10 mouse cellular contexts compared by ENCODE assay signal in the genomic region with DNA sequence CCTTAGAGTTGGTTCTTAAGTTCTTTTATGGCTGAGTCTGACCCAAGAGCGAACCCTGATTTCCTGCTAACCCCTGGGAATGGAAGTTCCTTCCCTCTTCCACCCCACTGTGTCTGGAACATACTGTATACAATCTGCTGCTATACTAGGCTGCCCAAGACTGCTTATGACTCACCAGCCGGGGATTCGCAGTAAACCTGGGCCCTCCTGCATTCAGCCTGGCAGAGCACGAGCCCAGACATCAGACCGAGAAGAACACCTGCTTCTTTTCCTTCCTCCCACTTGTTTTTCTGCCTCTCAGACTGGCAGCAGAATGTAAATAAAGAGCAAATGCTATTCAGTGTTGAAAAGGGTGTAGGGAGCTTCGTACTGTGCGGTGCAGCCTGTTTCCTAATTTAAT. TPM values are rescaled to one million over a fixed set of nuclear protein-coding genes. Genes with fewer than 3 reads are reported as not detected.
DNase-seq lines count a peak whose midpoint lies in the region; ATAC-seq and TF ChIP-seq lines count a peak whose summit lies in the region.
"Had no signal": no experiment of that assay in that cellular context is flagged by ENCODE, and none has a peak within 500 bp of the region (broad histone marks: within the 10 kb centered on the region; RNA-seq: fewer than 3 reads in every experiment).

No protein-coding gene starts in this region.

- H3K27ac ChIP-seq in kidney, embryonic 16.5 days (ENCODE audit: low read length) = peak overlapping the region; percentile 36
- peak overlapping the region; percentile 6; the same call in 1 of the 2 replicates for H3K27ac ChIP-seq in intestine, embryonic 15.5 days
- no peak overlapping the region for H3K27ac ChIP-seq in stomach, postnatal 0 days (replicated peaks)
- H3K27ac ChIP-seq: liver, embryonic 13.5 days had no signal

- no peaks in the 10 kb centered on the region for H3K36me3 ChIP-seq in kidney, embryonic 16.5 days (ENCODE audit: insufficient read depth, low read length)
- H3K36me3 ChIP-seq in intestine, embryonic 15.5 days = no peaks in the 10 kb centered on the region
- H3K36me3 ChIP-seq in stomach, postnatal 0 days (ENCODE audit: control insufficient read depth, insufficient read depth, low read length) = no peaks in the 10 kb centered on the region
- H3K36me3 ChIP-seq: liver, embryonic 13.5 days had no signal

- no peak overlapping the region for H3K9ac ChIP-seq in kidney, embryonic 16.5 days (replicated peaks; ENCODE audit: low read length)
- no peak overlapping the region for H3K9ac ChIP-seq in intestine, embryonic 15.5 days
- no peak overlapping the region for H3K9ac ChIP-seq in stomach, postnatal 0 days (ENCODE audit: low read length)
- H3K9ac ChIP-seq: liver, embryonic 13.5 days had no signal

- peaks cover 22% of the 10 kb centered on the region for H3K4me1 ChIP-seq in kidney, embryonic 16.5 days (ENCODE audit: insufficient read depth, low read length)
- peaks cover 13% of the 10 kb centered on the region; the same call in 1 of the 2 replicates for H3K4me1 ChIP-seq in intestine, embryonic 15.5 days (replicated peaks)
- H3K4me1 ChIP-seq in stomach, postnatal 0 days (replicated peaks; ENCODE audit: control insufficient read depth, insufficient read depth) = peaks cover 6% of the 10 kb centered on the region; the same call in 1 of the 2 replicates
- H3K4me1 ChIP-seq: liver, embryonic 13.5 days had no signal

- H3K4me2 ChIP-seq in kidney, embryonic 16.5 days (replicated peaks; ENCODE audit: low read depth, low read length) = no peak overlapping the region
- no peak overlapping the region for H3K4me2 ChIP-seq in intestine, embryonic 15.5 days (replicated peaks)
- no peak overlapping the region for H3K4me2 ChIP-seq in stomach, postnatal 0 days (replicated peaks; ENCODE audit: low read depth)
- H3K4me2 ChIP-seq: liver, embryonic 13.5 days had no signal

- no peak for TF ChIP-seq CTCF in stomach, postnatal 0 days (IDR thresholded peaks at IDR 0.05; ENCODE audit: low read depth)

- DNase-seq in kidney, postnatal 36 days = no peak
- peak; percentile 54 for DNase-seq in T-cell, adult 2 months (ENCODE audit: low spot score)
- DNase-seq in stomach, postnatal 0 days (ENCODE audit: low spot score) = peak; percentile 37
- DNase-seq in MN1 (ENCODE audit: low spot score) = no peak
- no peak for DNase-seq in spleen, postnatal 4 days (ENCODE audit: low spot score in 2 of 2)
- DNase-seq in gastrocnemius, adult 18-20 months (ENCODE audit: low spot score) = no peak
- DNase-seq: liver, embryonic 13.5 days had no signal

- H3K4me3 ChIP-seq in kidney, embryonic 16.5 days (ENCODE audit: low read length) = no peak overlapping the region
- no peak overlapping the region for H3K4me3 ChIP-seq in intestine, embryonic 15.5 days (replicated peaks)
- no peak overlapping the region for H3K4me3 ChIP-seq in stomach, postnatal 0 days (ENCODE audit: low read depth, low read length)
- H3K4me3 ChIP-seq: liver, embryonic 13.5 days had no signal

- no peaks in the 10 kb centered on the region for H3K27me3 ChIP-seq in kidney, embryonic 16.5 days (ENCODE audit: insufficient read depth, low read length)
- no peaks in the 10 kb centered on the region for H3K27me3 ChIP-seq in intestine, embryonic 15.5 days (replicated peaks)
- no peaks in the 10 kb centered on the region for H3K27me3 ChIP-seq in stomach, postnatal 0 days (ENCODE audit: control insufficient read depth, insufficient read depth, low read length)

- H3K9me3 ChIP-seq in kidney, embryonic 16.5 days (ENCODE audit: low read length) = no peaks in the 10 kb centered on the region
- no peaks in the 10 kb centered on the region for H3K9me3 ChIP-seq in intestine, embryonic 15.5 days
- H3K9me3 ChIP-seq in stomach, postnatal 0 days (ENCODE audit: control insufficient read depth, low read length) = no peaks in the 10 kb centered on the region
- H3K9me3 ChIP-seq: liver, embryonic 13.5 days had no signal

- no peak for ATAC-seq in kidney, embryonic 16.5 days (ENCODE audit: low FRiP score, low TSS enrichment)
- peak; percentile 57; the same call in 1 of the 2 replicates for ATAC-seq in intestine, embryonic 15.5 days
- peak; percentile 75; the same call in 1 of the 2 replicates for ATAC-seq in stomach, postnatal 0 days (ENCODE audit: low FRiP score, low TSS enrichment)
- ATAC-seq: hindbrain, embryonic 16.5 days had no signal

- no peak for TF ChIP-seq EP300 in stomach, postnatal 0 days (optimal IDR thresholded peaks at IDR 0.05)

- WGBS in kidney, embryonic 16.5 days = 46% methylated on average over 7 of the region's 7 CpGs
- 42% methylated on average over 7 of the region's 7 CpGs for WGBS in intestine, embryonic 15.5 days
- WGBS in stomach, postnatal 0 days = 27% methylated on average over 7 of the region's 7 CpGs

RNA-seq across cellular contexts. Expression of gene Vdac1, which starts 24.7 kb away (rescaled TPM):
- polyA plus RNA-seq in kidney, embryonic 16.5 days (2015; fragmentation: Nextera tagmentation; extraction: Ambion mirVana) = 407 and 427 TPM in 2 replicates
- 287 and 295 TPM in 2 replicates for polyA plus RNA-seq in intestine, embryonic 15.5 days (2015; fragmentation: Nextera tagmentation; extraction: Ambion mirVana)
- 189 and 193 TPM in 2 replicates for polyA plus RNA-seq in stomach, postnatal 0 days (2015; fragmentation: Nextera tagmentation; extraction: Ambion mirVana)
- 1,000 to 10,000 TPM; 1,411 to 1,472 TPM for total RNA-seq in gastrocnemius, adult 18-20 months (2021)

RNA-seq across cellular contexts. Expression of gene Tcf7, which starts 53.1 kb away (rescaled TPM):
- 5.6 and 7.1 TPM in 2 replicates for polyA plus RNA-seq in kidney, embryonic 16.5 days (2015; fragmentation: Nextera tagmentation; extraction: Ambion mirVana)
- 6.9 and 8.2 TPM in 2 replicates for polyA plus RNA-seq in intestine, embryonic 15.5 days (2015; fragmentation: Nextera tagmentation; extraction: Ambion mirVana)
- polyA plus RNA-seq in stomach, postnatal 0 days (2015; fragmentation: Nextera tagmentation; extraction: Ambion mirVana) = 3.6 and 3.7 TPM in 2 replicates
- under 1 TPM; 0.23 to 0.50 TPM for total RNA-seq in gastrocnemius, adult 18-20 months (2021)

Comparison
In these comparisons a context has a peak if more than half of its experiments do, and no peak if none do; other contexts are left out.
1. DNase-seq: peak in T-cell, adult 2 months (single experiment) and stomach, postnatal 0 days (single experiment); none in kidney, postnatal 36 days (0 of 2), MN1 (single experiment), spleen, postnatal 4 days (0 of 2) and gastrocnemius, adult 18-20 months (single experiment).